Mouse (Mus musculus): Measurements from ENCODE around the gene Hist1h1e.

DNA sequence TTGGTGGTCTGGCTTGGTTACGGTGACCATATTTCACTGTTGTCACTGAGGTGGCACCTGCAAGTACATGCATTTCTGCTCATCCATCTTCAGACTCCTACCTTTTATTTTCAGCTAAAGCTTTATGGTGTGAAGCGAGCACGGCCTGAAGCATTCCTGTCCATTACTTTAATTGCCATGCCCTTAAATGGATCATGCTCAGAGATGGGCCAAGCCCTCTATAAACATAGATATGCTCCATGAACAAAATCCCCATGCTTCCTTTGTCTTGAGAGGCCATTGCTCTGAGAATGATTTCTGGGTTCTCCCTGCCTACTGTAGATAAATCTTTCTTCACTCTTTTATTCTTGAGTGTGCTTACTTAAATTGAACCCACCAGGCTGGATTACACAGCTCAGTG is 17.9 kb downstream of the Hist1h1e start:
- TF ChIP-seq CTCF (conservative IDR thresholded peaks at IDR 0.05 in 1 of 2, IDR thresholded peaks at IDR 0.05 in 1 of 2; ENCODE audit: low read depth in 2 of 2, low read length in 2 of 2) (no peak), SIN3A (IDR thresholded peaks at IDR 0.05; ENCODE audit: low read length) (no peak), SMC3 (IDR thresholded peaks at IDR 0.05; ENCODE audit: low read depth, low read length) (no peak), MAFK (IDR thresholded peaks at IDR 0.05; ENCODE audit: insufficient replicate concordance, low read length) (no peak), POLR2A (IDR thresholded peaks at IDR 0.05; ENCODE audit: low read depth, low read length) (no peak), ELF1 (IDR thresholded peaks at IDR 0.05; ENCODE audit: low read depth, low read length) (no peak)
